Mouse (Mus musculus) G1E-ER4 (cell line): ENCODE measurements around the gene Lars2. TPM values are rescaled to one million over a fixed set of nuclear protein-coding genes. Genes with fewer than 3 reads are reported as not detected.

ENCODE experiments used
- GATA1 ChIP-seq: IDR thresholded peaks from one replicate; pipeline ENCODE4 v1.8.0; 2012; ENCODE audit warnings: low read length, inconsistent platforms
- polyA plus RNA-seq: library from polyadenylated mRNA; stranded (reverse); fragments of >175 nt; gene quantifications from 2 replicates; pipeline ENCODE4 v1.2.3, GENCODE M21; 2012

The Lars2 gene
- polyA plus RNA-seq, 1 experiment, result 16.8 TPM

- TF ChIP-seq GATA1, result peak; percentile 29
Observed at GRCm38 (mm10) chr9:123509638-123510604, 143.2 kb downstream of the Lars2 start.

GRCm38 (mm10) chr9:123510926-123511325 lies 144.2 kb downstream of the Lars2 start:
- no peak for TF ChIP-seq GATA1

Other genes starting within 250 kb of the Lars2 start
- 0.08 TPM in 1 of 2 replicates, not detected in the other for gene Clec3b, start 216.0 kb upstream of the Lars2 start, polyA plus RNA-seq
- not detected in 2 replicates for gene Cdcp1, start 150.9 kb upstream of the Lars2 start, polyA plus RNA-seq
- not detected in 2 replicates for gene Tmem158, start 106.2 kb upstream of the Lars2 start, polyA plus RNA-seq
- gene Limd1, start 111.8 kb downstream of the Lars2 start, polyA plus RNA-seq, result 19.9 and 20.4 TPM in 2 replicates
- 4.1 and 6.2 TPM in 2 replicates for gene Sacm1l, start 162.8 kb downstream of the Lars2 start, polyA plus RNA-seq